Mouse (Mus musculus) forebrain, embryonic 16.5 days (tissue): ENCODE data around the gene Ctsh. TPM values are rescaled to one million over a fixed set of nuclear protein-coding genes. Genes with fewer than 3 reads are reported as not detected.

Experiments used
- polyA plus RNA-seq: library from polyadenylated mRNA; unstranded; fragments of >200 nt; fragmentation: Nextera tagmentation; extraction: Ambion mirVana; gene quantifications from 2 replicates; pipeline ENCODE4 v1.2.1, GENCODE M21; 2015

Ctsh gene
- polyA plus RNA-seq, 1 experiment from 2014 or later = 18.9 TPM

Other genes starting within 250 kb of the Ctsh start
- gene Rasgrf1, start 144.2 kb upstream of the Ctsh start, polyA plus RNA-seq = 7.0 and 11.2 TPM in 2 replicates
- 520 and 524 TPM in 2 replicates for gene Morf4l1, start 60.6 kb downstream of the Ctsh start, polyA plus RNA-seq
- gene Adamts7, start 108.9 kb downstream of the Ctsh start, polyA plus RNA-seq = 14.0 and 14.1 TPM in 2 replicates
- gene Tbc1d2b, start 216.7 kb downstream of the Ctsh start, polyA plus RNA-seq = 5.3 and 7.1 TPM in 2 replicates